ENCODE assay signal across 19 mouse cellular contexts in genomic region chr3:75930659-75931225, GRCm38 (mm10).
"Had no signal": no experiment of that assay in that cellular context is flagged by ENCODE, and none has a peak within 500 bp of the region (broad histone marks: within the 10 kb centered on the region; RNA-seq: fewer than 3 reads in every experiment).

No protein-coding gene starts in this region.

- H3K27ac ChIP-seq: intestine, embryonic 15.5 days; left cerebral cortex, adult 2 months; limb, embryonic 12.5 days; limb, embryonic 15.5 days; liver, embryonic 13.5 days; midbrain, embryonic 10.5 days; stomach, postnatal 0 days had no signal

- H3K27me3 ChIP-seq: intestine, embryonic 15.5 days; limb, embryonic 12.5 days; limb, embryonic 15.5 days; liver, embryonic 13.5 days had no signal

- H3K9ac ChIP-seq: intestine, embryonic 15.5 days; limb, embryonic 12.5 days; limb, embryonic 15.5 days; liver, embryonic 13.5 days had no signal

- H3K4me2 ChIP-seq: intestine, embryonic 15.5 days; limb, embryonic 12.5 days; limb, embryonic 15.5 days; liver, embryonic 13.5 days had no signal

- ATAC-seq: intestine, embryonic 15.5 days had no signal

- DNase-seq: kidney, adult 11 months; kidney, postnatal 10 days; layer of hippocampus, postnatal 36 days; liver, embryonic 13.5 days; lung, adult 2 months; lung, postnatal 14 days; lung, postnatal 4 days; midbrain, embryonic 14.5 days; right cerebral cortex, postnatal 14 days; right cerebral cortex, postnatal 4 days; thymus, adult 2 months; thymus, postnatal 14 days; thymus, postnatal 4 days had no signal

- H3K4me1 ChIP-seq: intestine, embryonic 15.5 days; limb, embryonic 15.5 days; midbrain, embryonic 10.5 days had no signal

- H3K4me3 ChIP-seq: intestine, embryonic 15.5 days; left cerebral cortex, adult 2 months; limb, embryonic 12.5 days; limb, embryonic 15.5 days; liver, embryonic 13.5 days; midbrain, embryonic 10.5 days had no signal

- H3K9me3 ChIP-seq: intestine, embryonic 15.5 days; limb, embryonic 15.5 days; liver, embryonic 13.5 days had no signal
